ENCODE assay signal across 23 mouse cellular contexts in genomic region chr5:123416149-123416548, GRCm38 (mm10). TPM values are rescaled to one million over a fixed set of nuclear protein-coding genes. Genes with fewer than 3 reads are reported as not detected.
A peak's percentile ranks its signal among the peaks of the same experiment; 100 is the strongest.
DNase-seq lines count a peak whose midpoint lies in the region; ATAC-seq and TF ChIP-seq lines count a peak whose summit lies in the region.
"Had no signal": no experiment of that assay in that cellular context is flagged by ENCODE, and none has a peak within 500 bp of the region (broad histone marks: within the 10 kb centered on the region; RNA-seq: fewer than 3 reads in every experiment).

No protein-coding gene starts in this region.

- no peaks in the 10 kb centered on the region for H3K36me3 ChIP-seq in intestine, embryonic 15.5 days
- no peaks in the 10 kb centered on the region for H3K36me3 ChIP-seq in intestine, postnatal 0 days (ENCODE audit: control insufficient read depth, insufficient read depth)
- H3K36me3 ChIP-seq in stomach, embryonic 15.5 days, result no peaks in the 10 kb centered on the region
- no peaks in the 10 kb centered on the region for H3K36me3 ChIP-seq in thymus, adult 2 months (ENCODE audit: control insufficient read depth, insufficient read depth, low read length)
- H3K36me3 ChIP-seq: forebrain, embryonic 15.5 days; heart, embryonic 15.5 days had no signal

- H3K4me1 ChIP-seq in intestine, embryonic 15.5 days (replicated peaks), result peaks cover 16% of the 10 kb centered on the region
- H3K4me1 ChIP-seq in intestine, postnatal 0 days (replicated peaks; ENCODE audit: control insufficient read depth, insufficient read depth, low read length), result peaks cover 9% of the 10 kb centered on the region; the same call in 1 of the 2 replicates
- 0 out of 2 replicates have a peak, but pooled peaks cover 11% of the 10 kb centered on the region for H3K4me1 ChIP-seq in stomach, embryonic 15.5 days
- H3K4me1 ChIP-seq in thymus, adult 2 months (replicated peaks; ENCODE audit: control insufficient read depth, insufficient read depth, low read length), result no peaks in the 10 kb centered on the region

- H3K4me3 ChIP-seq in layer of hippocampus, adult 2 months, result no peak overlapping the region
- H3K4me3 ChIP-seq in intestine, embryonic 15.5 days (replicated peaks), result no peak overlapping the region
- H3K4me3 ChIP-seq in intestine, postnatal 0 days (ENCODE audit: low read depth, low read length), result no peak overlapping the region
- no peak overlapping the region for H3K4me3 ChIP-seq in stomach, embryonic 15.5 days (replicated peaks)
- no peak overlapping the region for H3K4me3 ChIP-seq in thymus, adult 2 months (ENCODE audit: control insufficient read depth, insufficient read depth, low read length)
- H3K4me3 ChIP-seq: embryonic facial prominence, embryonic 13.5 days; forebrain, embryonic 10.5 days; forebrain, embryonic 15.5 days; heart, embryonic 10.5 days; heart, embryonic 15.5 days; hindbrain, embryonic 13.5 days; limb, embryonic 12.5 days had no signal

- peak; percentile 83 for ATAC-seq in intestine, embryonic 15.5 days
- ATAC-seq in intestine, postnatal 0 days, result peak; percentile 90
- peak; percentile 73 for ATAC-seq in stomach, embryonic 15.5 days (ENCODE audit: insufficient read depth, low FRiP score, low read depth)
- ATAC-seq: CD4-positive, CD25-positive, alpha-beta regulatory T cell, adult 4 months; forebrain, embryonic 15.5 days had no signal

- no peak overlapping the region for H3K4me2 ChIP-seq in intestine, embryonic 15.5 days (replicated peaks)
- H3K4me2 ChIP-seq in intestine, postnatal 0 days (replicated peaks; ENCODE audit: low read depth), result 0 out of 2 replicates have a peak overlapping the region, but pooled peaks have one; percentile 6
- H3K4me2 ChIP-seq in stomach, embryonic 15.5 days, result no peak overlapping the region
- H3K4me2 ChIP-seq: embryonic facial prominence, embryonic 13.5 days; forebrain, embryonic 15.5 days; heart, embryonic 15.5 days; hindbrain, embryonic 13.5 days; limb, embryonic 12.5 days had no signal

- DNase-seq in layer of hippocampus, adult 2 months (ENCODE audit: low spot score in 2 of 2), result no peak
- DNase-seq in layer of hippocampus, adult 9-11 months, result no peak
- no peak for DNase-seq in thymus, adult 2 months
- no peak for DNase-seq in kidney, adult 8-10 months
- DNase-seq: adrenal gland, postnatal 14 days; cerebellum, adult 11 months; cerebellum, postnatal 10 days; heart, postnatal 36 days; kidney, adult 2 months; kidney, postnatal 10 days; lung, postnatal 4 days; midbrain, embryonic 14.5 days had no signal

- no peak for TF ChIP-seq POLR2A in thymus, adult 2 months (IDR thresholded peaks at IDR 0.05; ENCODE audit: control insufficient read depth, extremely low read depth, insufficient read depth, low read length, poor library complexity)

- H3K9me3 ChIP-seq in intestine, embryonic 15.5 days, result no peaks in the 10 kb centered on the region
- no peaks in the 10 kb centered on the region for H3K9me3 ChIP-seq in intestine, postnatal 0 days (ENCODE audit: control insufficient read depth)
- no peaks in the 10 kb centered on the region for H3K9me3 ChIP-seq in stomach, embryonic 15.5 days
- H3K9me3 ChIP-seq: embryonic facial prominence, embryonic 13.5 days; forebrain, embryonic 10.5 days; forebrain, embryonic 15.5 days; heart, embryonic 10.5 days; heart, embryonic 15.5 days; hindbrain, embryonic 13.5 days; limb, embryonic 12.5 days had no signal

- peak overlapping the region; percentile 64; the same call in 1 of the 2 replicates for H3K27ac ChIP-seq in layer of hippocampus, adult 2 months
- H3K27ac ChIP-seq in intestine, embryonic 15.5 days, result no peak overlapping the region
- peak overlapping the region; percentile 66 for H3K27ac ChIP-seq in intestine, postnatal 0 days (ENCODE audit: low read depth, low read length)
- 0 out of 2 replicates have a peak overlapping the region, but pooled peaks have one; percentile 36 for H3K27ac ChIP-seq in stomach, embryonic 15.5 days
- H3K27ac ChIP-seq in thymus, adult 2 months (ENCODE audit: control insufficient read depth, insufficient read depth, low read length), result no peak overlapping the region
- H3K27ac ChIP-seq: embryonic facial prominence, embryonic 13.5 days; forebrain, embryonic 10.5 days; forebrain, embryonic 15.5 days; heart, embryonic 10.5 days; limb, embryonic 12.5 days had no signal

- H3K9ac ChIP-seq in intestine, embryonic 15.5 days, result no peak overlapping the region
- H3K9ac ChIP-seq in intestine, postnatal 0 days (ENCODE audit: low read depth, low read length), result no peak overlapping the region; the same call in 1 of the 2 replicates
- H3K9ac ChIP-seq in stomach, embryonic 15.5 days, result no peak overlapping the region
- H3K9ac ChIP-seq: embryonic facial prominence, embryonic 13.5 days; forebrain, embryonic 15.5 days; heart, embryonic 15.5 days; hindbrain, embryonic 13.5 days; limb, embryonic 12.5 days had no signal

- WGBS in intestine, embryonic 15.5 days, result 65% methylated on average over 3 of the region's 3 CpGs
- 45% methylated on average over 3 of the region's 3 CpGs for WGBS in intestine, postnatal 0 days
- whole genome bisulfite sequencing in stomach, embryonic 15.5 days, result 63% methylated on average over 3 of the region's 3 CpGs
- 69% methylated on average over 3 of the region's 3 CpGs for WGBS in thymus, adult 2 months

- no peak for TF ChIP-seq CTCF in layer of hippocampus, adult 2 months (conservative IDR thresholded peaks at IDR 0.05)
- no peak for TF ChIP-seq CTCF in intestine, postnatal 0 days (IDR thresholded peaks at IDR 0.05; ENCODE audit: low read depth)
- no peak for TF ChIP-seq CTCF in thymus, adult 2 months (IDR thresholded peaks at IDR 0.05; ENCODE audit: borderline replicate concordance, control insufficient read depth, extremely low read depth, insufficient read depth, low read length, poor library complexity)

- H3K27me3 ChIP-seq in intestine, embryonic 15.5 days (replicated peaks), result no peaks in the 10 kb centered on the region
- no peaks in the 10 kb centered on the region for H3K27me3 ChIP-seq in intestine, postnatal 0 days (replicated peaks; ENCODE audit: control insufficient read depth, insufficient read depth, low read length)
- no peaks in the 10 kb centered on the region for H3K27me3 ChIP-seq in stomach, embryonic 15.5 days (replicated peaks)
- no peaks in the 10 kb centered on the region for H3K27me3 ChIP-seq in thymus, adult 2 months (ENCODE audit: control insufficient read depth, insufficient read depth, low read length)
- H3K27me3 ChIP-seq: embryonic facial prominence, embryonic 13.5 days; forebrain, embryonic 15.5 days; heart, embryonic 15.5 days; hindbrain, embryonic 13.5 days; limb, embryonic 12.5 days had no signal

RNA-seq across cellular contexts. Expression of gene Mlxip, which starts 21.6 kb away (rescaled TPM):
- total RNA-seq in layer of hippocampus, adult 2 months (2021), result 10 to 100 TPM; 17.7 to 18.3 TPM
- polyA plus RNA-seq in intestine, embryonic 15.5 days (2015; fragmentation: Nextera tagmentation; extraction: Ambion mirVana), result 19.2 and 22.4 TPM in 2 replicates
- polyA plus RNA-seq in intestine, postnatal 0 days (2015; fragmentation: Nextera tagmentation; extraction: Ambion mirVana), result 17.8 and 18.4 TPM in 2 replicates
- polyA plus RNA-seq in stomach, embryonic 15.5 days (2015; fragmentation: Nextera tagmentation; extraction: Ambion mirVana), result 19.1 and 24.4 TPM in 2 replicates
- polyA plus RNA-seq in thymus, adult 2 months (2012; rRNA removed), result 113 and 124 TPM in 2 replicates

Comparison
In these comparisons a context has a peak if more than half of its experiments do, and no peak if none do; other contexts are left out.
1. H3K27ac ChIP-seq: peak in layer of hippocampus, adult 2 months (single experiment), intestine, postnatal 0 days (single experiment) and stomach, embryonic 15.5 days (single experiment); none in intestine, embryonic 15.5 days (single experiment) and thymus, adult 2 months (single experiment).
2. Peak in every context shown above with its lines, with median percentiles within 50 percentile points of each other: ATAC-seq.